Mouse (Mus musculus) myocyte (in vitro differentiated cells): ENCODE results near the gene Golt1a. TPM values are rescaled to one million over a fixed set of nuclear protein-coding genes. Genes with fewer than 3 reads are reported as not detected.

Source experiments
- H3K27me3 ChIP-seq: one replicate; pipeline ENCODE4 v1.6.1; 2011; ENCODE audit not compliant: control insufficient read depth, insufficient read depth, insufficient read length
- H3K36me3 ChIP-seq: one replicate; pipeline ENCODE4 v1.6.1; 2011; ENCODE audit not compliant: control insufficient read depth, insufficient read depth
- H3K4me2 ChIP-seq: one replicate; pipeline ENCODE4 v1.6.1; 2011; ENCODE audit warnings: low read depth, control low read depth
- H3K4me3 ChIP-seq: one replicate; pipeline ENCODE4 v1.5.1; 2011; ENCODE audit warnings: mild to moderate bottlenecking, control low read depth, moderate library complexity
- H3K79me2 ChIP-seq: one replicate; pipeline ENCODE4 v1.6.1; 2011; ENCODE audit not compliant: control insufficient read depth, insufficient read depth
- H3ac ChIP-seq: one replicate; pipeline ENCODE4 v1.6.1; 2011; ENCODE audit not compliant: control insufficient read depth, insufficient read length
- CEBPB ChIP-seq: IDR thresholded peaks from 2 replicates; pipeline ENCODE4 v1.6.1; 2011; ENCODE audit warnings: mild to moderate bottlenecking, moderate library complexity; ENCODE audit not compliant: poor library complexity, insufficient read depth, severe bottlenecking
- E2F4 ChIP-seq: IDR thresholded peaks from one replicate; pipeline ENCODE4 v1.6.1; 2011; ENCODE audit warnings: mild to moderate bottlenecking, control low read depth, moderate library complexity; ENCODE audit not compliant: insufficient read depth
- MAX ChIP-seq: IDR thresholded peaks from one replicate; pipeline ENCODE4 v1.6.1; 2011; ENCODE audit warnings: low read depth, mild to moderate bottlenecking, control low read depth
- MYOD1 ChIP-seq, 3 experiments: IDR thresholded peaks; one replicate each; pipeline ENCODE4 v1.6.1; 2011; ENCODE audit warnings: control low read depth in 2 of 3, low read depth in 2 of 3, mild to moderate bottlenecking in 2 of 3, moderate library complexity in 1 of 3; ENCODE audit not compliant: insufficient read length in 2 of 3, control insufficient read depth in 1 of 3
- MYOG ChIP-seq, 3 experiments: IDR thresholded peaks; one replicate each; pipeline ENCODE4 v1.6.1; 2011; ENCODE audit warnings: control low read depth in 2 of 3, low read depth in 2 of 3, mild to moderate bottlenecking in 2 of 3; ENCODE audit not compliant: insufficient read length in 2 of 3, control insufficient read depth in 1 of 3, insufficient read depth in 1 of 3
- POLR2A ChIP-seq: IDR thresholded peaks from one replicate; pipeline ENCODE4 v1.6.1; 2011; ENCODE audit warnings: low read depth, mild to moderate bottlenecking, control low read depth, moderate library complexity; ENCODE audit not compliant: insufficient read length
- POLR2AphosphoS2 ChIP-seq: IDR thresholded peaks from one replicate; pipeline ENCODE4 v1.6.1; 2011; ENCODE audit warnings: low read depth, control low read depth; ENCODE audit not compliant: insufficient read length
- REST ChIP-seq: IDR thresholded peaks from one replicate; pipeline ENCODE4 v1.6.1; 2011; ENCODE audit warnings: mild to moderate bottlenecking, control low read depth, moderate library complexity; ENCODE audit not compliant: insufficient read depth, insufficient read length
- SRF ChIP-seq: IDR thresholded peaks from one replicate; pipeline ENCODE4 v1.6.1; 2011; ENCODE audit warnings: low read depth; ENCODE audit not compliant: control insufficient read depth, insufficient read length
- TCF12 ChIP-seq: IDR thresholded peaks from one replicate; pipeline ENCODE4 v1.6.1; 2011; ENCODE audit warnings: mild to moderate bottlenecking, control low read depth; ENCODE audit not compliant: poor library complexity, insufficient read depth, severe bottlenecking
- TCF3 ChIP-seq: IDR thresholded peaks from one replicate; pipeline ENCODE4 v1.6.1; 2011; ENCODE audit warnings: low read depth, control low read depth; ENCODE audit not compliant: insufficient read length
- USF1 ChIP-seq: IDR thresholded peaks from one replicate; pipeline ENCODE4 v1.6.1; 2011; ENCODE audit warnings: low read depth, mild to moderate bottlenecking, control low read depth, moderate library complexity
- polyA plus RNA-seq: library from polyadenylated mRNA; unstranded; fragments of >200 nt; fragmentation: generic; extraction: Trizol; gene quantifications from one replicate; pipeline ENCODE4 v1.2.1, GENCODE M21; 2012; ENCODE audit warnings: missing spikeins

Gene Golt1a
- polyA plus RNA-seq, 1 experiment, result not detected

DNA sequence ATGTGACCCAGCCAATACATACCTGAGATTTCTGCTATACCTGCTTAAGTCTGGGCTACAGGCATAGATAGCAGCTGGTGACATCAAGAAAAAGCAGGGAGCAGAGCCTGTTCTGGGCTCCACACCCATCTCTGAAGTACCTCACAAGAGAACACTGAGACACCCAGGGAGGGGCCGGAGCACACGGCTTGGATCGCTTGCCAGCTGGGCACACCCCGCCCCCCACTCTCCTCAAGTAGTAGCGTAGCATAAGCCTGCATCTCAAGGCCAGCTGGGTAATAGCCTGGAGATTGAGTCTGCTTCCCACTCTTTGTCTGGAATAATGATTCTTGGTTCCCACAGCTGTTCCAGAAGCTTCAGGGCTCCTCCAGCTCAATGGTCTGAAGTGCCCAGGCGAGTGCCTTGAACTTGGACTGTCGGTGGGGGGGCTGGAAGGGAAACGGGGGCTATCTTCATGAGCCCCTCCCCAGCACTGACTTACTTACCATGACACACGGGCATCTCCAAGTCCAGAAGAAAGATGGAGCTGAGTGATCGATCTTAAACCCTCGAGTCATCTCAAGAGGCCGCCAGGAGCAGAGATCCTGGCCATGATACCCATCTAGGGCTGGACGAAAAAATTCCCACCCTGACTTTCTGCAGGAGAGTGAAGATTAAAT is 11.8 kb downstream of the Golt1a start, which contains the start of gene Kiss1:
Gene Kiss1, plus strand, starts transcription at position 609 of the 659 bp plus-strand sequence.
- no peak for TF ChIP-seq POLR2A
- no peak for TF ChIP-seq TCF3
- TF ChIP-seq USF1, result no peak
- TF ChIP-seq POLR2AphosphoS2, result no peak
- TF ChIP-seq MYOD1 (IDR thresholded peaks at IDR 0.05; ENCODE audit: control insufficient read depth in 1 of 3, insufficient read length in 2 of 3, low read depth in 2 of 3), result no peak
- no peak for TF ChIP-seq SRF
- TF ChIP-seq MYOG (IDR thresholded peaks at IDR 0.05; ENCODE audit: control insufficient read depth in 1 of 3, insufficient read depth in 1 of 3, insufficient read length in 2 of 3, low read depth in 2 of 3), result no peak
- TF ChIP-seq MAX, result no peak
- Histone ChIP-seq H3K27me3 (no peaks in the 10 kb centered on the region), H3K4me3 (no peak within 1 kb of the TSS), H3K4me2 (no peak within 1 kb of the TSS), H3K79me2 (no peaks in the 10 kb centered on the region), H3ac (no peak within 1 kb of the TSS), H3K36me3 (no peaks in the 10 kb centered on the region)

DNA sequence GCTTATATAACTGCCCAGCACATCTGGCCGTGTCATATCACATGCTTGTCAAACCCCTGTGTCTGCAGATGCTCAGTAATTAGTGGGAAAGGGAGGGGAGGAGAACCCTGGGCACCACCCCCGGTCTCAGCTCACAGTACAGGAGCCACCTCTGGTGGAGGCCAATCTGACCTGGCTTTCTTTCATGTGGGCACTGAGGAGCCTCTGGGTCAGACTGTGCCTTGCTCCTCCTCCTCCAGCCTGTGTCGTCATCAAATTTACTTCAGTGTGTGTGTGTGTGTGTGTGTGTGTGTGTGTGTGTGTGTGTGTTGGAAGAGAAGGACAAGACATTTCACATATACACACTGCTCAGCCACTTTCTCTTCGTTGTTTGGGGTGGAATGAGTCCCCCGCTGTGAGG is 13.7 kb downstream of the Golt1a start:
- Histone ChIP-seq H3K27me3 (peaks cover 5% of the 10 kb centered on the region), H3K4me2 (no peak overlapping the region), H3K4me3 (no peak overlapping the region), H3K36me3 (no peaks in the 10 kb centered on the region), H3K79me2 (no peaks in the 10 kb centered on the region), H3ac (no peak overlapping the region)
- TF ChIP-seq TCF12 (no peak), MYOD1 (IDR thresholded peaks at IDR 0.05; ENCODE audit: control insufficient read depth in 1 of 3, insufficient read length in 2 of 3, low read depth in 2 of 3) (peak in 1 of 3 experiments; percentile 44)

GRCm38 (mm10) chr1:133325951-133326350 is 16.4 kb downstream of the Golt1a start:
- Histone ChIP-seq H3ac (no peak overlapping the region), H3K36me3 (no peaks in the 10 kb centered on the region), H3K79me2 (no peaks in the 10 kb centered on the region), H3K27me3 (peaks cover 27% of the 10 kb centered on the region), H3K4me2 (no peak overlapping the region), H3K4me3 (no peak overlapping the region)
- TF ChIP-seq POLR2AphosphoS2 (no peak), E2F4 (no peak), CEBPB (no peak), REST (no peak), POLR2A (no peak), MYOD1 (IDR thresholded peaks at IDR 0.05; ENCODE audit: control insufficient read depth in 1 of 3, insufficient read length in 2 of 3, low read depth in 2 of 3) (no peak), MAX (no peak), MYOG (IDR thresholded peaks at IDR 0.05; ENCODE audit: control insufficient read depth in 1 of 3, insufficient read depth in 1 of 3, insufficient read length in 2 of 3, low read depth in 2 of 3) (no peak), SRF (no peak), TCF12 (no peak), USF1 (no peak), TCF3 (no peak)

- no peaks in the 10 kb centered on the region for H3K36me3 ChIP-seq
- no peak overlapping the region for H3K4me2 ChIP-seq
- H3K27me3 ChIP-seq, result peaks cover 34% of the 10 kb centered on the region
- H3K79me2 ChIP-seq, result no peaks in the 10 kb centered on the region
- H3K4me3 ChIP-seq, result no peak overlapping the region
- no peak overlapping the region for H3ac ChIP-seq
- no peak for TF ChIP-seq REST
- TF ChIP-seq POLR2AphosphoS2, result no peak
- TF ChIP-seq MAX, result no peak
- TF ChIP-seq MYOG (IDR thresholded peaks at IDR 0.05; ENCODE audit: control insufficient read depth in 1 of 3, insufficient read depth in 1 of 3, insufficient read length in 2 of 3, low read depth in 2 of 3), result no peak
- TF ChIP-seq SRF, result no peak
- TF ChIP-seq USF1, result no peak
- TF ChIP-seq TCF12, result no peak
These were observed 17.5 kb downstream of the Golt1a start for GRCm38 (mm10) chr1:133327094-133327493.

DNA sequence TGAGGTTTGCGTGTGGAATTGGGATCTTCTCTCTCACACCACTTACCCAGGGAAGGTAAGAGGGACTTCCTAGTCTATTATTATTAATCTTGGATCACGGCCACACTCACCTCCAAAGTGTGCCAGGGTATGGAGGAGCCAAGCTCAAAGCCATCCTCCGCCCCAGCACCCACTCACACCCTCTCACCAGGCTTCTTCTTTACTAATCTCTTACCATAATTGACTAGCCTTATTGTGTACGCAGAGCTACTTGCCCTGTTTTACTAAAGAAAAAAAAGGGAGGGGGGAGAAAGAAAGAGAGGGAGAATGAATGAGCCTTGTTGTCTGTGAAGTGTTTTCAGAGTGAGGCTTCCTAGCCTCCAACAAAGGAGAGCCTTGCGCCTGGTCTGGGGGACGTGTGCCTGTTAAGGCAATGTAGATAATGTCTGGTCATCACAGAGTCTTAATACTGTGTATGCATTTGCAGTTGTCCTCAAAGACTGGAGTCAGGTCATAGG is 18.7 kb downstream of the Golt1a start:
- Histone ChIP-seq H3K4me2 (no peak overlapping the region), H3K4me3 (no peak overlapping the region), H3K79me2 (no peaks in the 10 kb centered on the region), H3K27me3 (peaks cover 34% of the 10 kb centered on the region), H3ac (no peak overlapping the region), H3K36me3 (no peaks in the 10 kb centered on the region)
- TF ChIP-seq TCF12 (no peak), POLR2A (no peak), E2F4 (no peak), POLR2AphosphoS2 (no peak)
